Mouse (Mus musculus) CH12.LX (cell line): Measurements from ENCODE around the gene Dnah17.

Experiments used
- CTCF ChIP-seq, 2 experiments: IDR thresholded peaks in 1 of 2; conservative IDR thresholded peaks in 1 of 2; 2 replicates each; pipeline ENCODE4 v1.5.1; 2011 to 2012; ENCODE audit warnings: low read depth in 2 of 2, low read length in 2 of 2, improper control_type of control experiment in 1 of 2, inconsistent platforms in 1 of 2, mild to moderate bottlenecking in 1 of 2, moderate library complexity in 1 of 2
- ETS1 ChIP-seq: conservative IDR thresholded peaks from 2 replicates; pipeline ENCODE4 v1.6.1; 2012; ENCODE audit warnings: low read depth, mild to moderate bottlenecking, inconsistent platforms, low read length, improper control_type of control experiment, moderate library complexity
- IRF4 ChIP-seq: IDR thresholded peaks from 2 replicates; pipeline ENCODE4 v1.6.1; 2014; ENCODE audit warnings: low read depth, mild to moderate bottlenecking, inconsistent platforms, low read length, improper control_type of control experiment
- RCOR1 ChIP-seq: conservative IDR thresholded peaks from 2 replicates; pipeline ENCODE4 v1.6.1; 2012; ENCODE audit warnings: low read depth, mild to moderate bottlenecking, inconsistent platforms, low read length, improper control_type of control experiment

DNA sequence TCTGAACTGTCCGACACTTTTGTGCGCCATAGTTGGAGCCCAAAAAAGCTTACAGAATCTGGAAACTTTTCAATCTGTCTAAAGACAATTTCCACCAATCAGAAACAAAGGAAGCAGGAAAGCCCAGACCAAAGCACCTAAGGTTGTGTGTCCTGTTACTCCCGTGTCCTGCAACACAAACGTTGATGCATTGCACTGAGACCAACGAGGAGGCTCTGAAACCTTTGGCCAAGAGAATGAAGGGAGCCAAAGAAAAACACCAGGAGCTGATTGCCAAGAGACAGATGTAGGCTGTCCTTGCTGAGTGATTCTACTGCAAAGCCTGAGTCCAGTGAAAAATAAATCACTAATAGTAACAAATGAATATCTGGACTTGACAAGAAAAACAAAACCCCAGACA lies 156.9 kb downstream of the Dnah17 start:
- TF ChIP-seq ETS1 (no peak), CTCF (conservative IDR thresholded peaks at IDR 0.05 in 1 of 2, IDR thresholded peaks at IDR 0.05 in 1 of 2; ENCODE audit: low read depth in 2 of 2, low read length in 2 of 2) (no peak), IRF4 (no peak), RCOR1 (no peak)
